Mouse (Mus musculus): ENCODE data around the gene Ptgds.

DNA sequence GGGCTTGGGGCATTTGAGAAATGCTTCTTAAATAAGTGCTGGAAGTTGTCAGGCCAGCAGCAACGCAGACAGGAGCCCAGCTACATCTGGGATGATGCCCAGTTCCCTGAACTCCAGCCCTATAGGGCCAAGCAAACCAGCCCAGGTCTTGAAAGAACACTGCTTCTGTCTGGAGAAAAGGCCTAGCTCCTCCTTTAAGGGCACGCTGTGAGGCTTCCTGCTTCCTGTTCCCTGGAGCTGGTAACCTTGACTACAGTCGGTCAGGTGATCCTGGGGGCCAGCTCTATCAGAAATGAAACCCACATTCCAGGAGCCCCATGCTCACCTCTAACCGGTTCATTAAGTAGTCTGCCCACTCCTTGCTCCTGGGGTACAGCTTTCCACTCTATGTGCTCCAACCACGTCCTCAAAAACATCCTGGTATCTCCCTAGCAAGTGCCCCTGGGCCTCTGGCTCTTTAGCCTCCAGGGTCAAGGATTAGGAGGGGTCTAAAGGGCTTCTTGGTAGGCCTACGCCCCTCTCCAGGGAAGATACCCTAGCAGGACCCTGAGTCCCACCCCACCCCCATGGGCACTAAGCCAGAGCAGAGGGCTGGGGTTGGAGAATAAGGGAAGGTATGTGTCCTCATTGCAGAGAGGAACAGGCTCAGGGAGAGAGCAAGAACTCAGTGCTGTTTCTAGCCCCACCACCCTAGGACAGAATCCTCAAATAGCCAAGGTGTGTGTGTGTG is 28.2 kb upstream of the Ptgds start:
- TF ChIP-seq MAZ (IDR thresholded peaks at IDR 0.05; ENCODE audit: low read depth, low read length) (no peak), ZMIZ1 (IDR thresholded peaks at IDR 0.05; ENCODE audit: low read depth, low read length) (no peak), POLR2A (IDR thresholded peaks at IDR 0.05; ENCODE audit: low read depth, low read length) (no peak), TBP (conservative IDR thresholded peaks at IDR 0.05; ENCODE audit: low read depth, low read length) (no peak), KAT2A (IDR thresholded peaks at IDR 0.05; ENCODE audit: insufficient replicate concordance, low read length) (no peak), USF2 (conservative IDR thresholded peaks at IDR 0.05; ENCODE audit: low read depth, low read length) (no peak), BHLHE40 (IDR thresholded peaks at IDR 0.05; ENCODE audit: low read depth, low read length) (no peak), SMC3 (IDR thresholded peaks at IDR 0.05; ENCODE audit: low read depth, low read length) (no peak), ZNF384 (IDR thresholded peaks at IDR 0.05; ENCODE audit: low read depth, low read length) (no peak), CTCF (conservative IDR thresholded peaks at IDR 0.05 in 1 of 2, IDR thresholded peaks at IDR 0.05 in 1 of 2; ENCODE audit: low read depth in 2 of 2, low read length in 2 of 2) (no peak), CHD1 (IDR thresholded peaks at IDR 0.05; ENCODE audit: low read depth, low read length) (no peak), E2F4 (IDR thresholded peaks at IDR 0.05; ENCODE audit: insufficient replicate concordance, low read depth, low read length) (no peak), EP300 (IDR thresholded peaks at IDR 0.05; ENCODE audit: low read length) (no peak)

Data from CH12.LX (cell line).